Mouse (Mus musculus): ENCODE data around the gene Gdap1l1. TPM values are rescaled to one million over a fixed set of nuclear protein-coding genes. Genes with fewer than 3 reads are reported as not detected.
A peak's percentile ranks its signal among the peaks of the same experiment; 100 is the strongest.
"Not testable (repeated sequence)": the region's sequence is repeated elsewhere in the genome, so short reads cannot be mapped to it uniquely, and the experiment has no call there.

The Gdap1l1 gene
- total RNA-seq (2015) (not detected in 2 replicates), total RNA-seq (2017) (not detected in 2 replicates)

DNA sequence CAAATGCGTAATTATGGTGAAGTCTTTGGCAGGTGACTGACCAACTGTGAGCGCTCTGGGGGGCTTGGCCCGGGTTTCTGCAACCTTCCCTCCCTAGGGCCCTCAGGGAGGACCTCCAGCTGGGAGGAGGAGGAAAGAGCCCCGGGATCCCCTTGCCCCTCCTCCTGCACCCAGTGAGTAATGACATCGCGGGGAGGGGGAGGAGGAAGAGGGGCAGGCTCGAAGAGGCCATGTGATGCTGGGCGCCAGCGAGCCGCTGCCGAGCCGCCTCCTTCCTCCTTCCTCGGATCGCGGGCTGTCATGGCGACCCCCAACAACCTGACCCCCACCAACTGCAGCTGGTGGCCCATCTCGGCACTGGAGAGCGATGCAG, at the start of gene Gdap1l1:
Gene Gdap1l1 (plus strand): TSS at position 231 of the 373 bp plus-strand sequence.
- ATAC-seq (replicated peaks; ENCODE audit: poor library complexity), result 0 out of 2 replicates have a peak, but pooled peaks have one; percentile 18

DNA sequence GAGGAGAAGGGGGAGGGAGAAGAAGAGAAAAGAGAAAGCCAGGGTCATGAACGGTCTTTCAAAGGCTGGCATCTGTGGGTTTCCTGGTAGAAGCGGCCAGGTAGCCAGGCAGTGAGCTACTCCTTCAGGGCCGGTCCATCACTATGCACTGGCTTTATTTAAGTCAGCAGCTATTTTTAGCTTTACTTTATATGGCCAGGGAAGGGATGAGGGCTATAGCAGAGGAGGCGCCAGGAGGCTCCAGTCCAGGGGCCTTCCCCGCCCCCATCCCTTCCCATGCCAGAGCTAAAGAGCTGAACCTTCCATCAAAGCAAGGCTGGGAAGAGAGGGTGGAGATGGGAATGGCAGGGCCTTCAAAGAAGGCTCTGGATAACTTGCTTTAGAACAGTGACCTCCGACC, 45.8 kb upstream of the Gdap1l1 start:
- ATAC-seq (replicated peaks; ENCODE audit: poor library complexity), result no peak

DNA sequence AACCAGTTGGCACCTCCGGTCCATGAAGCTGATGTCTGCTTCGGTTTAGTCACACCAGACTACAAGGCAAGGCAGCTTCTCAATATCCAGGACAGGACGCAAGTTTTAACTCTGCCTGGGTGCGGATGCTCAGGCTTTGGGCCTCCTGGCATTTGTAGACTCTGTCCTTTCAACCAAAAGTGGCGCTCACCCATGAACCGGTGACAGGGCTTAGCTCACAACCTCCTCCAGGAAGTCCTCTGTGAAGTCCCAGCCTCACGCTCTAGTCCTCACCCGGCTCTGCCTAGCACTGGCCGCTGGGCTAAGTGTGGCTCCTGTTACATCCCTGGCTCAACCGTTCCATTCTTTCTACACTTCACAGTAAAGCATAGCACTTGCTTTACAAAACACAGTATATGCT, 45.0 kb upstream of the Gdap1l1 start:
- no peak for ATAC-seq (replicated peaks; ENCODE audit: poor library complexity)

DNA sequence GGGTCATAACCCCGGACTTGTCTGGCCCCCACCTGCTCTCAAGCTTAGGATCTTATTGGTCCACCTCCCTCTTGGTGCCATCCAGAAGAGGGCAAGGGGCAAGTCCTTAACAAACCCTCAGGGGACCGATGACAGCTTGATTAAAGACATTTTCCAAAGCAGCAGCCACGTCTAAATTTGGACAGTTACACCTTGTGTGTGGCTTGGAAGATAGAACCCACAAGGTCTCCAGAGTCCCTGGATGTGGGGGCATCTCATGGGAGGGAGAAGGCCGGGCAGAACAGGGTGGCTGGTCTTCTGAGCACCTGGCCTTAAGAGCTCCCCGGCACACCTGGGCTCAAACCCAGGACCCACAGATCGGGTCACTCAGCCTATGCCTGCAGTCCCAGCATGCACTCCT, 44.3 kb upstream of the Gdap1l1 start:
- no peak for ATAC-seq (replicated peaks; ENCODE audit: poor library complexity)

DNA sequence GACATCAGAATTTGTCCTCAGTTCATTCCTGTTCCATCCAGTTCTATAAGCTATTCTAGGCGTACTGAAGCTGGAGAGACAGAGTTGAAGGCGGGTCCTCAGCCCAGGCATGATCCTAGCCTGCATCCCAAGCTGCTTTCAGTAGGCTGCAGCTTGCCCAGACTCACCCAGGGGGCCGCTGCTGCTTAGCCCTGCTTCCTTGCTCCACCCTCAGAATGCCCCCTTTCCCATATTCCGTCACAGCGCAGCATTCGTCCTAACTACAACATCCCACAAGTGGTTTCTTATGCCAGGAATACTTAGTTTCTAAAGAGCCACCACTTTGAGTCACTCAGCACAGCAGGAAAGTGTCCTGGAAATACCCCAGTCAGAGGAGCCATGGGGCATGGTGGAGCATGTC, 43.3 kb upstream of the Gdap1l1 start:
- ATAC-seq (replicated peaks; ENCODE audit: poor library complexity), result no peak

DNA sequence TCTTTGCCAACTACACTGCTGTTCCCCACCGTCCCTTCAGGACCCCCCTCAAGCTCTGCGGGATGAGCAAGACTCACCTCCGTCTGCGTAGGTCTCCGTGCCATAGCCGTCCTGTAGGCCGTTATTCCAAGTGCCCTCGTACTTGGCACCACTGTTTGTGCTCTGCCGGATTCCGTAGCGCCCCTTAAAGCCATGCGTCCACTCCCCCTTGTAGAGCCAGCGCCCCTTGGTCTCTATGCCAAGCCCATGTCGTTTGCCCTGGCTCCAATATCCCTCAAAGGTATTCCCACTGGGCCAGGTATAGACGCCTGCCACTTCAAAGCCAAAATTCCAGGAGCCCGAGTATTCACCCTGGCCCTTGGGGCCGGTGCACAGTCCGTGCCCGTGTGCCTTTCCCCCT, 41.2 kb upstream of the Gdap1l1 start:
- no peak for ATAC-seq (replicated peaks; ENCODE audit: poor library complexity)

DNA sequence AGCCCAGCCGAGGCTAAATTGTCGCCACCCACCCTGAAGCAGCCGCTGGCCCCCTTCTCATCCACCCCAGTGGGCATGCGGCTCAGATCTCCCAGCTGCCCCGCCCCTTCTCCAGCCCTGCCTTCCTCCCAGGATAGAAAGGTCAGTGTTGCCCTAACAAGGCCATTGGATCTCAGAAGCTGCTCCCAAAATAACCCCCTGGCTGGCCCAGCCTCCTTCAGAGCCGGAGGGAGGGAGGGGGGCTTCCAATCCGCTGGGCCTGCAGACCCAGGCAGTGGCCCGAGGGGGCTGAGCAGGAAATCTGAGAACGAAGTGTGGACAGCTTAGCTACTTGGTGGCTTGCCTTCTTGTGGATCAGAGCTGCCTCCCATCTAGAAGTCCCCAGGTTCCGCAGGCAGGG, 40.4 kb upstream of the Gdap1l1 start, which contains the start of gene Jph2:
Gene Jph2 (minus strand): TSS at position 89 of the 400 bp plus-strand sequence.
- ATAC-seq (replicated peaks; ENCODE audit: poor library complexity), result no peak

DNA sequence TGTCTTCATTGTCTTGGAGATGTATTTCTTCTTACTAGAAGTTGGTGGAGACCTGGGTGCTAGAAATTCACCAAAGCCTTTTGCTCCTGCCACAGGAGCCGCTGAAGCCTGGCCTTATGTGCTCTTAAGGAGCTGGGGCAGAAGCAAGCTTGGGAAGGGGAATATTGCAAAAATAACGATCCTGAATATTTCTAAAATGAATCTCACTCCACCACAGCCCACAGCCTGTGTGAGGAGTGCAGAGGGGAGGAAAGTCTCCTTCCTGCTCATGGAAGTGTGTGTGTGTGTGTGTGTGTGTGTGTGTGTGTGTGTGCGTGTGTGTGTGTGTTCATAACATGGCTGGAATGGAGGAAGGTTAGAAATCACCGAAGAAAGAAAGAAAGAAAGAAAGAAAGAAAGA, 39.5 kb upstream of the Gdap1l1 start:
- no peak for ATAC-seq (replicated peaks; ENCODE audit: poor library complexity)

DNA sequence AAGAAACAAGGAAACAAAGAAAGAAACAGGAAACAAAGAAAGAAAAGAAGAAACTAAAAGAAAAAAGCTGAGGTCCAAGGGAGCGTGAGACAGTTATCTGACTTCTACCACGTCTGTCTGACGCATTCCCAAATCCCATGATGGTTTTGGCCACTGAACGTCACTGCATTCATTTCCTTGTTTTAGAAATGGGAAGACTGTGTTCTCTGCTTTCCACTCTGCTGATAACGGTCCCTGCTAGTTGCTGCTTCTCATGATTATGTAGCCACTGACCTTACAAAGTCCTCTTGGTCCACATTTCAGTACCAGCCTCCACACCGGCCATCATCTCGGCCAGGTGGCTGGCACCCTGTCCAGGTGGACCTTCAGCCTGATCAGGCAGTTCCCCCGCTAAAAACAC, 39.1 kb upstream of the Gdap1l1 start:
- no peak for ATAC-seq (replicated peaks; ENCODE audit: poor library complexity)

DNA sequence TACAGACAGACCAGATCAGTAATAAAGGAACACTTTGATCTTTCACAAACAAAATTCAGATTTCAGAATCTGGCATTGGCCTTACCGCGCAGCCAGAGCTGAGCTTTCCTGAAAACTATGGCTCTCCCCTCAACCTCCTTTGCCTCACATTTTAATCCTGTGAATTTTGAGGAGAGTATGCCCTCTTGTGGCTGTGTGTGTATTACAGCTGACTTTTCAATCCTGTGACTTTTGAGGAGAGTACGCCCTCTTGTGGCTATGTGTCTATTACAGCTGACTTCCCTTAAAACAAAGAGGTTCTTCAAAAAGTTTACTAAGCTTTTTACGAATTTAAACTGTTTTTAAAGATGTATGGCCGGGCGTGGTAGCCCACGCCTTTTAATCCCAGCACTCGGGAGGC, 37.1 kb upstream of the Gdap1l1 start:
- ATAC-seq (replicated peaks; ENCODE audit: poor library complexity), result peak; percentile 99

DNA sequence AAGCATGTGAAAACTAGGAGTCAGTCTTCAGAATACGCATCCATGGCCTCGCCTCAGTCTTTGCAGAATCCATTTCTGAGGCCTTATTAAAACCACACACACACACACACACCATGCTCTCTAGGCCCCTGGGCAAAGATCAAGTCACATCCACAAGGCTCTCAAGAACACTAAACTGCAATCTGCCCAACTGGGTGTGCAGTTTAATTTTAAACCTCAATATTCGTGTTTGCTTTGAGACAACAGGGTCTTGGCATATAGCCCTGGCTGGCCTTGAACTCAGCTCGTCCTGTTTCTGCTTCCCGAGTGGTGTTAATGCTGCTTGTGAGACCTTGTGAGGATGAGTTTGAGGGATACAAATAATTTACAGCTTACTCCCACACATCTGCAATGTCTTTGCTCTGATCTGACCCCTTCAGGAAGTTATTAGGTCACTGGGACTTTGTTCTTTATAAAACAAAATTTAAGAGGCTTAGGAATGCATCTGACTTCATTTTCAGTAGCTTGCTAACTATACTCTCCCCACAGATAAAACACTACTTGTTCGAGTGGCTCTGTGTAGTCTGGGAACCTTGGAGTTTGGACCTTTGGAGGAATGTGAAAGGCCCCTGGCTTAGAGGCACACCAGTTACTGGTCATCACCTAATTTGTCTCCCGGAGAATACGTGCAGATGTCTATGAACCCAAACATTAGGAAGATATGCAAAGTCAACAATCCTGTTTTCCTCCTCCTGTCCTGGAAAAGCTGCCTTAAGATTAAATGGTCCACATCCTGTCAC, 34.0 kb upstream of the Gdap1l1 start:
- no peak for ATAC-seq (replicated peaks; ENCODE audit: poor library complexity)

DNA sequence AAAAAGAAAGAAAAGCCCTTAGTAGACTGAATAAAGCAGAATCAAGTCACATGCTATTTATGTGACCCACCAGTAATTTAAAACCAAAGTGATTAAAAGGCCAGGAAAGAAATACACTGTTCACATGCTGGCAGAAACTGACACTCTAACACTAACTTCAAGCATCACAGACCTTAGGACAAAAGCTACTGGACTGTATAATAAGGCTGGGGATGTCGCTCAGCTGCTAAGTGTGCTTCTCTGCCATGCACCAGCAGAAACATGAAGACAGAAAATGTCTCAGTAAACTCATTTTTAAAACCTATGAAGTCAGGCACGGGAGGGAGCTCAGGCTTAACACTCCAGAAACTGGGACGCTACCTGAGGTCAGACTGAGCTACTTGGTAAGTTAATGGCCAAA, 28.1 kb upstream of the Gdap1l1 start:
- ATAC-seq (replicated peaks; ENCODE audit: poor library complexity), result no peak

DNA sequence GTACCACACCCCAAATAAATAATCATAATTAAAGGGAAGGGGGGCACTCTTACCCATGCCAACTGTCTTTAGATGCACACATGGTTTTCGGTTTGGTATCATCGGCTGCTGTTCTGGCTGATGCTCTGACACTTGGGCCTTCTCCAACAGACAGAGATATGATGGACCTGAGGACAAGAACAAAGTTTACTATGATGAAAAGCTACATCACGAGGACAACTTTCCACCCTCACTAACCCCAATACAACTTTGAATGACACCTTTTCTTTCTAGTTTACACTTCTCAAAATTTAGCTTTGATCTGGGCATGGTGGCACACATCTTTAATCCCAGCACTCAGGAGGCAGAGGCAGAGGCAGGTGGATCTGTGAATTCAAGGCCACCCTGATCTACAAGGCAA, 26.9 kb upstream of the Gdap1l1 start:
- not testable (repeated sequence) for ATAC-seq (replicated peaks; ENCODE audit: poor library complexity)

DNA sequence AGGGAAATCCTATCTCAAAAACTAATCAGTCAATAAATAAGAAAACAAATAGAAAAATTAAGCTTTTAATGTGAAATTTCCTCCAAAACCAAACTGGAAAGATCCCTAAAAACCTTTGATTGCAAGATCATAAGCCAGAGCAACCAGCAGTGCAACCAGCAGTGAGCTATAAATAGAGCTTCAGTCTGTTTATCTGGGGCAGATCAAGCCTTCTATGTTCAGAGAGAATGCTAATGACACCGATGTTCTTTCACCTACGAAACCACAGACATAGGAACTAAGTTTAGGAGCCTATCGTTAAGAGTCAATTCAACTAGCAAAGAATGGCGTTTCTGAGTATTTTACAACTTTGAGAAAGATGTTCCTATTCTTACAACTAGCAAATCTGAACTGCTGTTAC, 26.4 kb upstream of the Gdap1l1 start:
- ATAC-seq (replicated peaks; ENCODE audit: poor library complexity), result no peak

DNA sequence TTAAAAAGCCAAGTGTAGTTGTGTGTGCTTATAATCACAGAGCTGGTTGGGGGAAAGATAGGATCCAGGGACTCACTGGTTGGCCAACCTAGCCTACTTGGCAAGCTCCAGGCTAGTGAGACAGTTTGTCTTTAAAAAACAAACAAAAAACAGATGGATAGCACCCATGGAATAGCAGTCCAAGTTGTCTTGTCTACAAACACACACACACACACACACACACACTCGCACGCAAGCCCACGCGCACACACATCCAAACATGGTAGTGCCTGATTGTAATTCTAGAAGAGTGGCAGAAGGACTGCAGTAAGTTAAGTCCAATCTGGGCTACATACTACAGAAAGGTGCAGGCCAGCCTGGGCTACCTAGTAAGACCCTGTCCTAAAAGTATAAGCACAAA, 25.9 kb upstream of the Gdap1l1 start:
- no peak for ATAC-seq (replicated peaks; ENCODE audit: poor library complexity)

DNA sequence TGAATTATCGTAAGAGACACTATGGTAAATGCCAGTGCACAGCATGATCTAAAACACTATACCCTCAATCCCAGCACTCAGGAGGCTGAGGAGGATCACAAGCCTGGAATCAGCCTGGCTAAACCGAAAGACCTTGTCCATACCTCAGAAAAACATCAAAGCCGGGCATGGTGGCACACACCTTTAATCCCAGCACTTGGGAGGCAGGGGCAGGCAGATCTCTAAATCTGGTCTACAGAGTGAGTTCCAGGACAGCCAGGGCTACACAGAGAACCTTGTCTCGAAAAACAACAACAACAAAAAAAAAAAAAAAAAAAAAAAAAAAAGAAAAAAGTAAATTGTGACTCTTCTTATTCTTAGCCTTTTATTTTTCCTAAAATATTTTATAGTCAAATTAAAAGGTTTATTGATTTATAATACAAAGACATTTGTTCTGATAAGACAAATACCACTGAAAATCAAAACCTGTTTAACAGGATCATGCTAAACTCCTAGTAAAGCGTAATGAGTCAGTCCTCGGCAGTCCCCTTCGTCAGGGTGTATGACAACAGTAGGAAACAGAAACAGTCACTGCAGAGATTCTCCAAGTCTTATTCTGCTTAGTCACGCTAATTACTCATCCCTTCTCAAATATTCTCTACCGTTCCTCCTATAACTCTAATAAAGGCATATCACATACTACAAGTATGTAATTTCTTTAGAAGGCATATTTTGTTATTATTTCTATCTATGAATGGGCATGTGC, 25.3 kb upstream of the Gdap1l1 start:
- ATAC-seq (replicated peaks; ENCODE audit: poor library complexity), result no peak

DNA sequence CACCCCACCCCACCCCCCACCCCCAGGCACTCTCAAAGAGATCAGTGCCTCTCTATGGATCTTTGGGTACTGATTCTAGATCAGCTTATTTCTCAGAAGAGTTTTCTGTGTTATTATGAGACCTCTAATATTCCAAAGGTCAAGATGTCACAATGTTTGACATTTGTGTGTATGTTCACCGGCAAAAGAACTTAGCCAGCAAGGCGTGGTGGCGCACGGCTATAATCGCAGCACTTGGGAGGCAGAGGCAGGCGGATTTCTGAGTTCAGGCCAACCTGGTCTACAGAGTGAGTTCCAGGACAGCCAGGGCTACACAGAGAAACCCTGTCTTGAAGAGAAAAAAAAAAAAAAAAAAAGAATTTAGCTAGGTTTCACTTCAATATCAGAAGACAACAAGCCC, 21.2 kb upstream of the Gdap1l1 start:
- ATAC-seq (replicated peaks; ENCODE audit: poor library complexity), result no peak

DNA sequence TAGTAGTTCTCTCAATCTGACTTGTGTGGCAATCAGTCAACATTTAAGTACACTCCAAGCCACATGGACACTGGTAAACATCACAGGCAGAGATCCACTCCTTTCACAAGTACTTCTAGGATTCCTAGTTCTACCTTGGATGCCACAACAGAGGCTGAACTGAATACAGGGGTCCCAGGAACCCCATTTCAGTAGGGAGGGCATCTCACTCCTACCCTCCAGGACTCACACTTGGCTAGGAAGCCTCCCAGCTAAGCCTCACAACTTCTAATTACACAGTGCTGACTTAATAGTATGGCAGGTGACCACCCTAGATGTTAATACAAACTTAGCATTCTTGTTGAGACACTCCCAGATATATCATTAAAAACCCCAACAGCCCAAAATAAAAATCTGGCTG, 20.4 kb upstream of the Gdap1l1 start:
- ATAC-seq (replicated peaks; ENCODE audit: poor library complexity), result no peak

DNA sequence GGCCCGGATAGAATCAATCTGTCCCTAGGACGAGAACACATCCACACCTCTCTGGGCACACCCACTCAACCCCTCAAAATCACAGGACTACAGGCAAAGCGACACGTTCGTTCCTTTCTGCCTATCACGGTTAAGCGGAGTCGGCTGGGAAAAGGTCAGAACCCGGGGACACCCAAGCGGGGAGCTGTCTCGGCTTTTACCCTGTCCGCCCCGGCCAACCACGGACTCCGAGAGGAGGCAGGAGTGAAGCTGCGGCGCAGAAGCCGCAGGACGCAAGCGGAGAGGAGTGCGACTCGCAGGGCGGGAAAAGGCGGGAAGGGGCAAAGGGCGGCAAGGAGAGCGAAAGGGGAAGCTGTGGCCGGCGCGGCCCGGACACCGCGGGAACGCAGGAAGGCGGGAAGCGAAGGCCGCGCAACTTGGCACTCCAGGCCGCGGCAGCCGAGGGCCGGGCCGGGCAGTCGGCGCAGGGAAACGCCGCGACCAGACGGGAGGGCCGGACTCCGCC, 19.4 kb upstream of the Gdap1l1 start:
- ATAC-seq (replicated peaks; ENCODE audit: poor library complexity), result peak; percentile 47

DNA sequence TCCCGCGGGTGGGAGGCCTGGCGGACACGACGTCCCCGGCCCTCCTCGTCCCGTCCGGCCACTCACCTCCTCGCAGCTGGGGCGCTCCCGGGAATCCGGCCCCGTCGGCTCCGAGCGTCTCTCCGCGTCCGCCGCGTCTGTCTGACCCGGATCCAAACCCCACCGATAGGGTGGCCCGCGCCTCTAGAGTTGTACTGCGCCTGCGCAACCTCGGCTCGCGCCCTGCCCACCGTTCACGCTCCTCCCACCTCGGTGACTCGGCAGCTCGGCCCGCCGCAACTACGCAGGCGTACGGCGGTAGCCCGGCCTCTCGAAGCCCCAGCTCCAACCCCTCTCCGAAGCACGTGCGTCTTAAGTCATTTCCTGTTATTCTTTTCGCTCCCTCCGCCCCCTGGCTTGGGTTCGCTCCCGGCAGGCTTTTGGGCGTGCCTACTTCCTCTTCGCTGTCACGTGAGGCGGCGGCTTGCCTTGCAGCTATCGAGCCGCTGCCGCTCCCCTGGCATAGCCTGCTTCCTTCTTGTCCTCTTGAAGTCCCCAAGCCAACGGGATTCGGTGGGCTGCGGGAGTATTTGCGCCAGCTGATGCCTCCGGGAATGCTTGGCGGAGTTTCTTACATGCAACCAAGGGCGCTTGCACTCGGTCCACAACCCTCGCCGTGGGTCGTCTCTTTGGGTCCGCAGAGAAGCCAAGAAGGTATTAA, 18.8 kb upstream of the Gdap1l1 start:
- ATAC-seq (replicated peaks; ENCODE audit: poor library complexity), result peak; percentile 87

DNA sequence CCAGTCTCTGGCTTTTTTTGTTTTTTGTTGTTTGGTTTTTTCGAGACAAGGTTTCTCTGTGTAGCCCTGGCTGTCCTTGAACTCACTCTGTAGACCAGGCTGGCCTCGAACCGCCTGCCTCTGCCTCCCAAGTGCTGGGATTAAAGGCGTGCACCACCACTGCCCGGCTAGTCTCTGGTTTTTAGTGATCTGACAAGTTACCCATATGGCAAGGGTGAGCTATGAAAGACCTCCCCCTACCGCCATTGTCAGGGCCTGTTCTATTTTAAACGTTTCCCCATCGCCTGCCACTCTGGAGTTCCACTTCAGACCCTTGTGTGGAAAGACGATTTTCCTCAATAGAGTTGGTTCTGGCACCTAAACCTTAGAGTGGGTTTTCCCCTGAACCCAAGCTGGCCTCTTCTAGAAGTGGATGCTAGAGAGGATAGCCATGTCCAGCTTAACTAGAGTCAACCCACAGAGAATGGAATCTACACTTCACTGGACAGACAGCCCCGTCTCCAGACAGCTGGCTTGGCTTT, 17.9 kb upstream of the Gdap1l1 start:
- no peak for ATAC-seq (replicated peaks; ENCODE audit: poor library complexity)

Measured in megakaryocyte progenitor cell, adult 5-6 weeks (primary cell).